16 mouse cellular contexts compared by ENCODE assay signal in genomic region chr1:83551617-83552016, GRCm38 (mm10).
DNase-seq lines count a peak whose midpoint lies in the region.
"Had no signal": no experiment of that assay in that cellular context is flagged by ENCODE, and none has a peak within 500 bp of the region (broad histone marks: within the 10 kb centered on the region; RNA-seq: fewer than 3 reads in every experiment).

No protein-coding gene starts in this region.

- intact Hi-C loops in left cerebral cortex, postnatal 36 days (cut with DNase I) = loop anchor here (5.0 kb wide), 1 partner anchor 144 kb away; the partner anchor contains the start of gene Sphkap

- peak; percentile 88 for DNase-seq in brain, adult 2 months (ENCODE audit: low read depth, low spot score)
- DNase-seq in frontal cortex, postnatal 36 days (ENCODE audit: low spot score in 2 of 2) = peak; percentile 76 to 86
- DNase-seq in layer of hippocampus, postnatal 14 days (ENCODE audit: low spot score in 2 of 2) = peak; percentile 35 to 84
- DNase-seq in left cerebral cortex, postnatal 36 days (ENCODE audit: low spot score in 2 of 2) = peak; percentile 75 to 79
- no peak for DNase-seq in urinary bladder, postnatal 10 days (ENCODE audit: low spot score)
- DNase-seq in adrenal gland, postnatal 10 days = no peak
- DNase-seq in lung, postnatal 10 days = no peak
- DNase-seq in spleen, postnatal 4 days (ENCODE audit: low spot score in 2 of 2) = no peak
- DNase-seq: adrenal gland, postnatal 14 days; B cell, adult 2 months; cerebellum, adult 9-10 months; heart, postnatal 14 days; kidney, adult 11 months; kidney, postnatal 10 days; liver, embryonic 13.5 days; retina, postnatal 1 day had no signal

Comparison
In these comparisons a context has a peak if more than half of its experiments do, and no peak if none do; other contexts are left out.
1. DNase-seq: peak in brain, adult 2 months (single experiment), frontal cortex, postnatal 36 days (2 of 2), layer of hippocampus, postnatal 14 days (2 of 2) and left cerebral cortex, postnatal 36 days (2 of 2); none in urinary bladder, postnatal 10 days (single experiment), adrenal gland, postnatal 10 days (single experiment), lung, postnatal 10 days (single experiment) and spleen, postnatal 4 days (0 of 2).